Mouse (Mus musculus) T-cell, adult 2 months (primary cell): ENCODE measurements around the gene Fnip1.
A peak's percentile ranks its signal among the peaks of the same experiment; 100 is the strongest.

Experiments used
- DNase-seq: peaks from one replicate; pipeline ENCODE4 v3.0.0; 2022; ENCODE audit warnings: low spot score

Fnip1 gene

DNA sequence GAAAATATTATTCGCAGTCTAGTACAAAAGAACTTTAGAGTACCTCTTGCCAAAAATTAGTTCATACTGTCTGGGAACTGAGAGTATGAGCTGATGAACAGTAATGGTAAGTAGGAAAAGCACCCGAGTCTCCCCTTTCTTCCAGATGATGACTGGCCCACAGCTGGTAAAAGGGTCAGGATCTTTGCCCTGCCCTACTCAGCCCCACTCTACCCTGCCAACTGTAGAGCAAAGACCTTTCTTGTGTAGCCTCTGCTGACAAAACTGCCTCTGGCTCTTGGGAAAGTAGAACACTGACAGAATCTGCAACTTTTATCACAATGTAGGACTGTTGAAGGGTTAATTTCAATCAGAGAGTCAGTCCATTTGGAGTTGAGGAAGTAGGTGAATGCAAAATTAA is 117.0 kb downstream of the Fnip1 start:
- no peak for DNase-seq

DNA sequence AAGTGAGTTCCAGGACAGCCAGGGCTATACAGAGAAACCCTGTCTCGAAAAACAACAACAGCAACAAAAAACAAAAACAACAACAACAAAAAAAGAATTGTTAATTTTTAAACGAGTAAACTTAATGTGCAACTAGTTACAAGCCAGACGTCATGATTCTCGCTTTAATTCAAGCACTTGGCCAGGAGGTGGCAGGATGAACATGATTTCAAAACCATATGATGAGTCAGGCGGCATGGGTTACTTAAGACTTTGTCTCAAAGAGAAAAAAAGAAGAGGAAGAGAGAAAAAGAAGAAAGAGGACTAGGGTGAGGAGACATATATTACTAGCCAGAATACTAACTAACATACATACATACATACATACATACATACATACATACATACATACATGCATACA is 124.8 kb downstream of the Fnip1 start:
- peak; percentile 70 for DNase-seq
